Mouse (Mus musculus): ENCODE measurements around the gene Cadm1. TPM values are rescaled to one million over a fixed set of nuclear protein-coding genes. Genes with fewer than 3 reads are reported as not detected.

Gene Cadm1
- total and polyA plus RNA-seq, 3 experiments, result 0.14 to 0.31 TPM; not detected in 1

GRCm38 (mm10) chr9:47848745-47849144, 318.8 kb downstream of the Cadm1 start:
- no peak overlapping the region for H3K4me3 ChIP-seq (ENCODE audit: control insufficient read depth in 1 of 2, insufficient read depth in 1 of 2, low read depth in 2 of 2, low read length in 2 of 2)
- H3K79me2 ChIP-seq (ENCODE audit: control insufficient read depth, insufficient read depth, low read length, poor library complexity), result no peaks in the 10 kb centered on the region
- no peak for TF ChIP-seq GABPA (IDR thresholded peaks at IDR 0.05; ENCODE audit: low read depth, low read length)
- TF ChIP-seq MAFK (IDR thresholded peaks at IDR 0.05; ENCODE audit: borderline replicate concordance, low read depth, low read length), result no peak
- no peak for TF ChIP-seq SMC3 (IDR thresholded peaks at IDR 0.05; ENCODE audit: low read depth, low read length)
- TF ChIP-seq EP300 (IDR thresholded peaks at IDR 0.05; ENCODE audit: low read depth in 1 of 2, low read length in 2 of 2), result no peak
- TF ChIP-seq ZKSCAN1 (IDR thresholded peaks at IDR 0.05; ENCODE audit: low read depth, low read length), result no peak
- TF ChIP-seq TBP (IDR thresholded peaks at IDR 0.05; ENCODE audit: low read depth, low read length), result no peak
- TF ChIP-seq ZNF384 (IDR thresholded peaks at IDR 0.05; ENCODE audit: low read depth, low read length), result no peak
- no peak for TF ChIP-seq ELF1 (IDR thresholded peaks at IDR 0.05; ENCODE audit: low read depth, low read length)
- TF ChIP-seq NELFE (IDR thresholded peaks at IDR 0.05; ENCODE audit: low read depth, low read length), result no peak
- TF ChIP-seq ZMIZ1 (IDR thresholded peaks at IDR 0.05; ENCODE audit: low read depth, low read length), result no peak
- no peak for TF ChIP-seq MXI1 (IDR thresholded peaks at IDR 0.05; ENCODE audit: low read depth, low read length)
- TF ChIP-seq MAZ (IDR thresholded peaks at IDR 0.05; ENCODE audit: low read depth, low read length), result no peak
- no peak for TF ChIP-seq CHD1 (IDR thresholded peaks at IDR 0.05; ENCODE audit: low read depth, low read length)
- no peak for TF ChIP-seq E2F4 (IDR thresholded peaks at IDR 0.05; ENCODE audit: borderline replicate concordance, low read depth, low read length)
- no peak for TF ChIP-seq RCOR1 (IDR thresholded peaks at IDR 0.05; ENCODE audit: low read depth, low read length)
- H3K9ac ChIP-seq (ENCODE audit: control insufficient read depth, low read depth, low read length, poor library complexity, severe bottlenecking), result no peak overlapping the region
- H3K4me1 ChIP-seq (ENCODE audit: control insufficient read depth in 1 of 2, insufficient read depth in 2 of 2, low read length in 2 of 2), result no peaks in the 10 kb centered on the region
- H3K9me3 ChIP-seq (replicated peaks; ENCODE audit: insufficient read depth, low read length), result no peaks in the 10 kb centered on the region
- H3K36me3 ChIP-seq (ENCODE audit: control insufficient read depth in 1 of 2, insufficient read depth in 2 of 2, low read length in 2 of 2), result no peaks in the 10 kb centered on the region
- H3K27ac ChIP-seq (ENCODE audit: control insufficient read depth, low read depth, low read length), result no peak overlapping the region
- no peaks in the 10 kb centered on the region for H3K27me3 ChIP-seq (ENCODE audit: control insufficient read depth in 1 of 2, insufficient read depth in 2 of 2, low read length in 2 of 2)
- no peak for DNase-seq (ENCODE audit: low read depth, low spot score)

- H3K4me1 ChIP-seq (ENCODE audit: control insufficient read depth in 1 of 2, insufficient read depth in 2 of 2, low read length in 2 of 2), result no peaks in the 10 kb centered on the region
- no peaks in the 10 kb centered on the region for H3K27me3 ChIP-seq (ENCODE audit: control insufficient read depth in 1 of 2, insufficient read depth in 2 of 2, low read length in 2 of 2)
- H3K79me2 ChIP-seq (ENCODE audit: control insufficient read depth, insufficient read depth, low read length, poor library complexity), result no peaks in the 10 kb centered on the region
- peak; percentile 15 for DNase-seq (ENCODE audit: low read depth, low spot score)
- no peaks in the 10 kb centered on the region for H3K36me3 ChIP-seq (ENCODE audit: control insufficient read depth in 1 of 2, insufficient read depth in 2 of 2, low read length in 2 of 2)
- H3K27ac ChIP-seq (ENCODE audit: control insufficient read depth, low read depth, low read length), result no peak overlapping the region
- TF ChIP-seq TBP (IDR thresholded peaks at IDR 0.05; ENCODE audit: low read depth, low read length), result no peak
- no peak for TF ChIP-seq USF2 (IDR thresholded peaks at IDR 0.05; ENCODE audit: borderline replicate concordance in 1 of 2, insufficient read depth in 1 of 2, low read depth in 1 of 2, low read length in 2 of 2)
- TF ChIP-seq CTCF (IDR thresholded peaks at IDR 0.05 in 2 of 3, conservative IDR thresholded peaks at IDR 0.05 in 1 of 3; ENCODE audit: control insufficient read depth in 1 of 3, insufficient read depth in 1 of 3, low read depth in 2 of 3, low read length in 3 of 3, poor library complexity in 1 of 3, severe bottlenecking in 1 of 3), result peak in 2 of 3 experiments; percentile 14 to 37; a peak in 3 of 6 replicates
- no peak for TF ChIP-seq ZC3H11A (IDR thresholded peaks at IDR 0.05; ENCODE audit: low read depth, low read length)
- H3K9me3 ChIP-seq (replicated peaks; ENCODE audit: insufficient read depth, low read length), result no peaks in the 10 kb centered on the region
- no peak overlapping the region for H3K9ac ChIP-seq (ENCODE audit: control insufficient read depth, low read depth, low read length, poor library complexity, severe bottlenecking)
- no peak overlapping the region for H3K4me3 ChIP-seq (ENCODE audit: control insufficient read depth in 1 of 2, insufficient read depth in 1 of 2, low read depth in 2 of 2, low read length in 2 of 2)
Measured at GRCm38 (mm10) chr9:47856311-47856710, 326.3 kb downstream of the Cadm1 start.
